Mouse (Mus musculus): ENCODE data around the gene Dntt. TPM values are rescaled to one million over a fixed set of nuclear protein-coding genes. Genes with fewer than 3 reads are reported as not detected.

Dntt gene
- polyA plus RNA-seq, 1 experiment from 2014 or later: not detected

GRCm38 (mm10) chr19:41100863-41101262 lies 71.8 kb downstream of the Dntt start:
- Histone ChIP-seq H3K4me2 (ENCODE audit: low read depth, low read length) (no peak overlapping the region), H3K36me3 (ENCODE audit: control insufficient read depth, insufficient read depth, low read length) (no peaks in the 10 kb centered on the region), H3K9me3 (ENCODE audit: control insufficient read depth, low read length) (no peaks in the 10 kb centered on the region), H3K4me1 (ENCODE audit: control insufficient read depth, insufficient read depth, low read length) (no peaks in the 10 kb centered on the region), H3K9ac (ENCODE audit: low read depth, low read length) (no peak overlapping the region), H3K4me3 (ENCODE audit: low read length) (no peak overlapping the region), H3K27ac (ENCODE audit: low read length) (no peak overlapping the region), H3K27me3 (replicated peaks; ENCODE audit: control insufficient read depth, insufficient read depth, low read length) (no peaks in the 10 kb centered on the region)
- ATAC-seq: no peak
- WGBS: 94% methylated on average over 7 of the region's 7 CpGs

- Histone ChIP-seq H3K36me3 (ENCODE audit: control insufficient read depth, insufficient read depth, low read length) (no peaks in the 10 kb centered on the region), H3K4me1 (ENCODE audit: control insufficient read depth, insufficient read depth, low read length) (no peaks in the 10 kb centered on the region), H3K27me3 (replicated peaks; ENCODE audit: control insufficient read depth, insufficient read depth, low read length) (no peaks in the 10 kb centered on the region), H3K9ac (ENCODE audit: low read depth, low read length) (no peak overlapping the region), H3K4me3 (ENCODE audit: low read length) (no peak overlapping the region), H3K27ac (ENCODE audit: low read length) (no peak overlapping the region), H3K9me3 (ENCODE audit: control insufficient read depth, low read length) (no peaks in the 10 kb centered on the region), H3K4me2 (ENCODE audit: low read depth, low read length) (no peak overlapping the region)
- ATAC-seq: no peak
- 75% methylated on average over 8 of the region's 8 CpGs for WGBS
Measured at GRCm38 (mm10) chr19:41101390-41101789, 72.3 kb downstream of the Dntt start.

DNA sequence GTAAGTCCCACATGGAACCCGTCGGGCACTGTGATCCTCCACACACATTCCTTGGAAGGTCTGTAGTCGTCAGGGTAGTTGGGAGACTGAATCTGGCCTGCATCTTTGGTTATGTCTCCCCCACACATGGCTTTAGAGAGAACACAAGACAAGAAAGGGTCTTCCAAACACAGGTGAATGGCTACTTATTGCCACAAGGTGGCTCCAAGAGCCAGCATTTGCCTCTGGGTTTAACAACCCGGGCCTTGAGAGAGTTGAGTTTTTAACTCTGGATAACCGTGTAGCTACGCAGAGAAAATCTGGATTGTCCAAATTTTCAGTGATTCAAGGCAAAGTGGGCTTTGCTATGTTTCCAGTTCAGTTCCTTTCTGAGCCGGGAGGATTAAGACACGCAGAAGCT lies 75.8 kb downstream of the Dntt start:
- Histone ChIP-seq H3K36me3 (ENCODE audit: control insufficient read depth, insufficient read depth, low read length) (no peaks in the 10 kb centered on the region), H3K4me2 (ENCODE audit: low read depth, low read length) (no peak overlapping the region), H3K27me3 (replicated peaks; ENCODE audit: control insufficient read depth, insufficient read depth, low read length) (no peaks in the 10 kb centered on the region), H3K9ac (ENCODE audit: low read depth, low read length) (no peak overlapping the region), H3K4me3 (ENCODE audit: low read length) (no peak overlapping the region), H3K9me3 (ENCODE audit: control insufficient read depth, low read length) (no peaks in the 10 kb centered on the region), H3K27ac (ENCODE audit: low read length) (no peak overlapping the region), H3K4me1 (ENCODE audit: control insufficient read depth, insufficient read depth, low read length) (no peaks in the 10 kb centered on the region)
- 45% methylated on average over 8 of the region's 8 CpGs for WGBS
- ATAC-seq: no peak

DNA sequence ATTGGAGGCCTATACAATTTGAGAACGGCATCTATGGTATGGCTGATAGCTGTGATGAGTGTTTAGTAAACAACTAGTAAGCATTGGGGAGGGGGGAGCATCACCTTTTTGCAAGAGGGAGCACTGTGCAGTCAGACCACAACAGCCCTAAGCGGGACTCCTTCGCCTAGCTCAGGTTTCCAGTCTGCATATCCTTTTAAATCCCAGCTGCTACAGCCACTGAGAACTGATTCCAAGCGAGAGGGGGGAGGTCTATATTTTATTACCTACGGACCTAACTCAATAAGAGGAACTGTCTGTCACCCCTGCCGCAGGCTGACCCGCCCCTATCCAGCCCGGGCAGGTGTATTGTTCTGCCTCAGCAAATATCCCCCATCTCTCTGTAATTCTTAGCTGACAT lies 78.5 kb downstream of the Dntt start:
- H3K4me2 ChIP-seq (ENCODE audit: low read depth, low read length): no peak overlapping the region
- no peaks in the 10 kb centered on the region for H3K27me3 ChIP-seq (replicated peaks; ENCODE audit: control insufficient read depth, insufficient read depth, low read length)
- H3K27ac ChIP-seq (ENCODE audit: low read length): no peak overlapping the region
- H3K9me3 ChIP-seq (ENCODE audit: control insufficient read depth, low read length): no peaks in the 10 kb centered on the region
- no peaks in the 10 kb centered on the region for H3K36me3 ChIP-seq (ENCODE audit: control insufficient read depth, insufficient read depth, low read length)
- H3K4me1 ChIP-seq (ENCODE audit: control insufficient read depth, insufficient read depth, low read length): no peaks in the 10 kb centered on the region
- H3K4me3 ChIP-seq (ENCODE audit: low read length): no peak overlapping the region
- no peak overlapping the region for H3K9ac ChIP-seq (ENCODE audit: low read depth, low read length)
- 53% methylated on average over 8 of the region's 8 CpGs for WGBS
- no peak for ATAC-seq

GRCm38 (mm10) chr19:41108666-41109065 lies 79.6 kb downstream of the Dntt start:
- 90% methylated on average over 7 of the region's 7 CpGs for WGBS
- Histone ChIP-seq H3K9ac (ENCODE audit: low read depth, low read length) (no peak overlapping the region), H3K4me3 (ENCODE audit: low read length) (no peak overlapping the region), H3K4me2 (ENCODE audit: low read depth, low read length) (no peak overlapping the region), H3K36me3 (ENCODE audit: control insufficient read depth, insufficient read depth, low read length) (no peaks in the 10 kb centered on the region), H3K27ac (ENCODE audit: low read length) (no peak overlapping the region), H3K27me3 (replicated peaks; ENCODE audit: control insufficient read depth, insufficient read depth, low read length) (no peaks in the 10 kb centered on the region), H3K9me3 (ENCODE audit: control insufficient read depth, low read length) (no peaks in the 10 kb centered on the region), H3K4me1 (ENCODE audit: control insufficient read depth, insufficient read depth, low read length) (no peaks in the 10 kb centered on the region)
- ATAC-seq: no peak

Other genes with a start within 250 kb of the Dntt start
- gene Ccnj, start 198.0 kb upstream of the Dntt start, polyA plus RNA-seq (2015; fragmentation: Nextera tagmentation; extraction: Ambion mirVana): 6.2 and 7.8 TPM in 2 replicates
- 10.7 and 14.0 TPM in 2 replicates for gene Zfp518a, start 134.6 kb upstream of the Dntt start, polyA plus RNA-seq (2015; fragmentation: Nextera tagmentation; extraction: Ambion mirVana)
- 22.6 and 27.3 TPM in 2 replicates for gene Blnk, start 34.7 kb upstream of the Dntt start, polyA plus RNA-seq (2015; fragmentation: Nextera tagmentation; extraction: Ambion mirVana)
- not detected in 2 replicates for gene Opalin, start 47.8 kb downstream of the Dntt start, polyA plus RNA-seq (2015; fragmentation: Nextera tagmentation; extraction: Ambion mirVana)
- 0.06 and 0.10 TPM in 2 replicates for gene Tll2, start 177.6 kb downstream of the Dntt start, polyA plus RNA-seq (2015; fragmentation: Nextera tagmentation; extraction: Ambion mirVana)
- gene Tm9sf3, start 234.7 kb downstream of the Dntt start, polyA plus RNA-seq (2015; fragmentation: Nextera tagmentation; extraction: Ambion mirVana): 130 and 138 TPM in 2 replicates